ENCODE assay signal across 21 mouse cellular contexts in the genomic region with DNA sequence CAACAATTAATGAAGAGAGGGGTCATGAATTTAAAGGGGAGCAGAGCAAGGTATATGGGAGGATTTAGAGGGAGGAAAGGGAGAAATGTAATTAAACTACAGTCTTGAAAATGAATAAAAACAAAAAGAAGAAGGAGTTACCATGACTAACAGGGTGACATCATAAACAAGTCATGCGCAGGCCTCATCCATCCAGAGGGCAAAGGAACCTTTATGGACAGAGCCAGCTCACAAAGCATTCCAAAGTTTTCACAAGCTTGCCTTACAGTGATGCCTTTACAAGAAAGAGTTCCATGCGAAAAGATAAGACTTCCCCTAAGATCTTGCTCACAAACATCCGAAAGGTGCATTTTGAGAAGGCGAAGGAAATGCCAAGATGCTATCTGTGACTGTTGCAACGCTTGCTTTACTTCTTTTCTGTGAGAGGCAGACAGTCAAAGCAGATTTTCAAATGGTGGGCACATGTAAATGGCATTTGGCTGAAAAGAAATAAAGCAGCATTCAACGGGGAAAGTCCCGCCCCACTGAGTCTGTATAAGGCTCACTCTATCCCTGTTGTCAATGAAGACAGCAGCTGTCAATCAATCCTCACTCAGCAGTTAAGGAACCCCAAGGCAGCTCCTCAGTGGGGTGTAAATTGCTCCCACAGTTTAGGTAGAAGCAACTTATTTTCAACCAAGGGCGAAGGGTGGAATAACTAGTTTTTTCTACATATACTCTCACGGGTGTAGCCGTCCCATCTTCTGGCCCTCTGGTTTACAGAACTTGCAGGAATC.
DNase-seq lines count a peak whose midpoint lies in the region; ATAC-seq and TF ChIP-seq lines count a peak whose summit lies in the region.
"Had no signal": no experiment of that assay in that cellular context is flagged by ENCODE, and none has a peak within 500 bp of the region (broad histone marks: within the 10 kb centered on the region; RNA-seq: fewer than 3 reads in every experiment).

No protein-coding gene starts in this region.

- WGBS in midbrain, embryonic 10.5 days: 28% methylated on average over 10 of the region's 10 CpGs
- WGBS in midbrain, postnatal 0 days: 37% methylated on average over 10 of the region's 10 CpGs
- 19% methylated on average over 10 of the region's 10 CpGs for WGBS in forebrain, embryonic 13.5 days
- WGBS in midbrain, embryonic 13.5 days: 20% methylated on average over 10 of the region's 10 CpGs

- DNase-seq in midbrain, embryonic 10.5 days (ENCODE audit: low spot score): no peak
- DNase-seq in midbrain, postnatal 0 days (ENCODE audit: low spot score): no peak
- DNase-seq in Patski (ENCODE audit: low read depth, low spot score): no peak
- no peak for DNase-seq in right cerebral cortex, postnatal 25 days
- DNase-seq in right cerebral cortex, adult 18-20 months: no peak
- DNase-seq: cerebellum, adult 18-20 months; cerebellum, postnatal 14 days; kidney, adult 8-10 months; kidney, postnatal 10 days; left cerebral cortex, postnatal 4 days; lung, embryonic 14.5 days; lung, postnatal 4 days; spleen, adult 18-20 months had no signal

- H3K27me3 ChIP-seq in midbrain, embryonic 10.5 days (ENCODE audit: low read depth, poor library complexity, severe bottlenecking): no peaks in the 10 kb centered on the region; the same call in 1 of the 2 replicates
- H3K27me3 ChIP-seq in midbrain, postnatal 0 days (ENCODE audit: insufficient read depth, low read length): no peaks in the 10 kb centered on the region
- no peaks in the 10 kb centered on the region for H3K27me3 ChIP-seq in Patski
- 0 out of 2 replicates have a peak, but pooled peaks cover 3% of the 10 kb centered on the region for H3K27me3 ChIP-seq in forebrain, embryonic 13.5 days
- no peaks in the 10 kb centered on the region for H3K27me3 ChIP-seq in midbrain, embryonic 13.5 days
- H3K27me3 ChIP-seq: embryonic facial prominence, embryonic 12.5 days; intestine, embryonic 15.5 days; limb, embryonic 15.5 days had no signal

- no peak for TF ChIP-seq CTCF in midbrain, postnatal 0 days (IDR thresholded peaks at IDR 0.05)
- no peak for TF ChIP-seq CTCF in Patski (IDR thresholded peaks at IDR 0.05)

- CTCF ChIA-PET in Patski (lab: Charles Lee): no interaction called here

- in situ Hi-C loops in Patski (cut with MboI; ENCODE audit: low pct_unique_long_range_greater_than_20kb): no loop called here

- no peaks in the 10 kb centered on the region for H3K9me3 ChIP-seq in midbrain, embryonic 10.5 days (replicated peaks)
- H3K9me3 ChIP-seq in midbrain, postnatal 0 days (ENCODE audit: low read length): no peaks in the 10 kb centered on the region
- no peaks in the 10 kb centered on the region for H3K9me3 ChIP-seq in forebrain, embryonic 13.5 days (replicated peaks)
- H3K9me3 ChIP-seq in midbrain, embryonic 13.5 days: no peaks in the 10 kb centered on the region
- H3K9me3 ChIP-seq: embryonic facial prominence, embryonic 12.5 days; intestine, embryonic 15.5 days; limb, embryonic 15.5 days had no signal

- 0 out of 2 replicates have a peak overlapping the region, but pooled peaks have one; percentile 7 for H3K4me3 ChIP-seq in midbrain, embryonic 10.5 days
- H3K4me3 ChIP-seq in midbrain, postnatal 0 days (ENCODE audit: low read depth, low read length): no peak overlapping the region
- no peak overlapping the region for H3K4me3 ChIP-seq in forebrain, embryonic 13.5 days
- no peak overlapping the region for H3K4me3 ChIP-seq in midbrain, embryonic 13.5 days (replicated peaks)
- H3K4me3 ChIP-seq: embryonic facial prominence, embryonic 12.5 days; intestine, embryonic 15.5 days; limb, embryonic 15.5 days; myocyte had no signal

- H3K36me3 ChIP-seq in midbrain, embryonic 10.5 days: no peaks in the 10 kb centered on the region
- H3K36me3 ChIP-seq in midbrain, postnatal 0 days (ENCODE audit: insufficient read depth, low read length): no peaks in the 10 kb centered on the region
- H3K36me3 ChIP-seq in forebrain, embryonic 13.5 days (ENCODE audit: poor library complexity, severe bottlenecking): no peaks in the 10 kb centered on the region
- H3K36me3 ChIP-seq in midbrain, embryonic 13.5 days: no peaks in the 10 kb centered on the region
- H3K36me3 ChIP-seq: embryonic facial prominence, embryonic 12.5 days; intestine, embryonic 15.5 days; limb, embryonic 15.5 days had no signal

- H3K4me2 ChIP-seq in midbrain, postnatal 0 days (ENCODE audit: low read depth, low read length, poor library complexity, severe bottlenecking): no peak overlapping the region
- H3K4me2 ChIP-seq in forebrain, embryonic 13.5 days: peak overlapping the region; percentile 30
- no peak overlapping the region; the same call in 1 of the 2 replicates for H3K4me2 ChIP-seq in midbrain, embryonic 13.5 days (replicated peaks)
- H3K4me2 ChIP-seq: embryonic facial prominence, embryonic 12.5 days; intestine, embryonic 15.5 days; limb, embryonic 15.5 days; lung, embryonic 14.5 days had no signal

- ATAC-seq in midbrain, postnatal 0 days (ENCODE audit: low FRiP score): no peak
- ATAC-seq in Patski: peak; percentile 57
- peak; percentile 61; the same call in 1 of the 2 replicates for ATAC-seq in forebrain, embryonic 13.5 days
- ATAC-seq in midbrain, embryonic 13.5 days: 0 out of 2 replicates have a peak, but pooled peaks have one; percentile 68
- ATAC-seq in cerebellum, adult (ENCODE audit: insufficient number of reproducible peaks, low FRiP score, low TSS enrichment): no peak
- ATAC-seq: intestine, embryonic 15.5 days had no signal

- H3K27ac ChIP-seq in midbrain, embryonic 10.5 days (replicated peaks): peak overlapping the region; percentile 69
- H3K27ac ChIP-seq in midbrain, postnatal 0 days (ENCODE audit: low read depth, low read length): no peak overlapping the region
- no peak overlapping the region; the same call in 1 of the 2 replicates for H3K27ac ChIP-seq in forebrain, embryonic 13.5 days
- H3K27ac ChIP-seq in midbrain, embryonic 13.5 days: peak overlapping the region; percentile 26; the same call in 1 of the 2 replicates
- H3K27ac ChIP-seq: embryonic facial prominence, embryonic 12.5 days; intestine, embryonic 15.5 days; limb, embryonic 15.5 days; liver, embryonic 14.5 days had no signal

- no peak overlapping the region for H3K9ac ChIP-seq in midbrain, postnatal 0 days (replicated peaks; ENCODE audit: low read length, poor library complexity, severe bottlenecking)
- no peak overlapping the region for H3K9ac ChIP-seq in forebrain, embryonic 13.5 days
- no peak overlapping the region for H3K9ac ChIP-seq in midbrain, embryonic 13.5 days (replicated peaks)
- H3K9ac ChIP-seq: embryonic facial prominence, embryonic 12.5 days; intestine, embryonic 15.5 days; limb, embryonic 15.5 days; liver, embryonic 14.5 days; lung, embryonic 14.5 days had no signal

- peaks cover 47% of the 10 kb centered on the region for H3K4me1 ChIP-seq in midbrain, embryonic 10.5 days
- no peaks in the 10 kb centered on the region for H3K4me1 ChIP-seq in midbrain, postnatal 0 days (ENCODE audit: insufficient read depth, low read length)
- peaks cover 16% of the 10 kb centered on the region for H3K4me1 ChIP-seq in forebrain, embryonic 13.5 days
- peaks cover 38% of the 10 kb centered on the region for H3K4me1 ChIP-seq in midbrain, embryonic 13.5 days (replicated peaks)

- POLR2A ChIA-PET in Patski (lab: Charles Lee): interaction anchor here (1.0 kb wide), 1 partner anchor 8 kb away, joined by 3 read pairs; no protein-coding TSS in a partner anchor

Comparison
In these comparisons a context has a peak if more than half of its experiments do, and no peak if none do; other contexts are left out.
1. H3K27ac ChIP-seq: peak in midbrain, embryonic 10.5 days (single experiment) and midbrain, embryonic 13.5 days (single experiment); none in midbrain, postnatal 0 days (single experiment) and forebrain, embryonic 13.5 days (single experiment).
2. ATAC-seq: peak in Patski (single experiment), forebrain, embryonic 13.5 days (single experiment) and midbrain, embryonic 13.5 days (single experiment); none in midbrain, postnatal 0 days (single experiment) and cerebellum, adult (single experiment).